Mouse (Mus musculus) MEL (cell line): ENCODE measurements around the gene Kctd17.

Experiments used
- CHD1 ChIP-seq: IDR thresholded peaks from 2 replicates; pipeline ENCODE4 v1.6.1; 2012; ENCODE audit warnings: low read depth, mild to moderate bottlenecking, inconsistent platforms, low read length, improper control_type of control experiment
- CHD2 ChIP-seq: IDR thresholded peaks from 2 replicates; pipeline ENCODE4 v1.6.1; 2011; ENCODE audit warnings: low read length, improper control_type of control experiment
- CTCF ChIP-seq, 3 experiments: IDR thresholded peaks in 2 of 3; conservative IDR thresholded peaks in 1 of 3; 2 replicates each; pipeline ENCODE4 v1.5.1; 2011 to 2012; ENCODE audit warnings: low read length in 3 of 3, low read depth in 2 of 3, mild to moderate bottlenecking in 2 of 3, improper control_type of control experiment in 1 of 3, inconsistent platforms in 1 of 3, mixed read lengths in 1 of 3, moderate library complexity in 1 of 3; ENCODE audit not compliant: control insufficient read depth in 1 of 3, insufficient read depth in 1 of 3, poor library complexity in 1 of 3, severe bottlenecking in 1 of 3
- ELF1 ChIP-seq: IDR thresholded peaks from 2 replicates; pipeline ENCODE4 v1.6.1; 2014; ENCODE audit warnings: low read depth, mild to moderate bottlenecking, inconsistent platforms, low read length, improper control_type of control experiment, moderate library complexity
- ETS1 ChIP-seq: IDR thresholded peaks from 2 replicates; pipeline ENCODE4 v1.6.1; 2012; ENCODE audit warnings: low read depth, mild to moderate bottlenecking, inconsistent platforms, low read length, improper control_type of control experiment, moderate library complexity
- GATA1 ChIP-seq: IDR thresholded peaks from 2 replicates; pipeline ENCODE4 v1.6.1; 2011; ENCODE audit warnings: low read depth, low read length, improper control_type of control experiment
- MAFK ChIP-seq: IDR thresholded peaks from 2 replicates; pipeline ENCODE4 v1.6.1; 2011; ENCODE audit warnings: low read depth, mild to moderate bottlenecking, low read length, improper control_type of control experiment, borderline replicate concordance
- MXI1 ChIP-seq: IDR thresholded peaks from 2 replicates; pipeline ENCODE4 v1.6.1; 2011; ENCODE audit warnings: mild to moderate bottlenecking, low read depth, low read length, improper control_type of control experiment
- MYC ChIP-seq: IDR thresholded peaks from 2 replicates; pipeline ENCODE4 v1.6.1; 2011; ENCODE audit warnings: low read depth, mild to moderate bottlenecking, low read length, improper control_type of control experiment, moderate library complexity
- POLR2A ChIP-seq, 2 experiments: IDR thresholded peaks; 2 replicates each; pipeline ENCODE4 v1.6.1; 2011 to 2012; ENCODE audit warnings: low read length in 2 of 2, mild to moderate bottlenecking in 2 of 2, control low read depth in 1 of 2, improper control_type of control experiment in 1 of 2, low read depth in 1 of 2, moderate library complexity in 1 of 2; ENCODE audit not compliant: control insufficient read depth in 1 of 2, insufficient read depth in 1 of 2, poor library complexity in 1 of 2
- POLR2AphosphoS2 ChIP-seq: IDR thresholded peaks from 2 replicates; pipeline ENCODE4 v1.6.1; 2011; ENCODE audit warnings: low read length, improper control_type of control experiment
- TBP ChIP-seq: IDR thresholded peaks from 2 replicates; pipeline ENCODE4 v1.8.0; 2011; ENCODE audit warnings: low read depth, low read length, improper control_type of control experiment
- UBTF ChIP-seq: IDR thresholded peaks from 2 replicates; pipeline ENCODE4 v1.6.1; 2012; ENCODE audit warnings: low read depth, mild to moderate bottlenecking, inconsistent platforms, low read length, improper control_type of control experiment, moderate library complexity, borderline replicate concordance; ENCODE audit not compliant: insufficient read depth

- TF ChIP-seq MXI1 (no peak), MAFK (no peak), POLR2A (IDR thresholded peaks at IDR 0.05; ENCODE audit: control insufficient read depth in 1 of 2, insufficient read depth in 1 of 2, low read depth in 1 of 2, low read length in 2 of 2, poor library complexity in 1 of 2) (no peak), CHD1 (no peak), POLR2AphosphoS2 (no peak), ETS1 (no peak), CTCF (IDR thresholded peaks at IDR 0.05 in 2 of 3, conservative IDR thresholded peaks at IDR 0.05 in 1 of 3; ENCODE audit: control insufficient read depth in 1 of 3, insufficient read depth in 1 of 3, low read depth in 2 of 3, low read length in 3 of 3, poor library complexity in 1 of 3, severe bottlenecking in 1 of 3) (no peak), GATA1 (no peak), MYC (no peak), CHD2 (no peak), UBTF (no peak), ELF1 (no peak), TBP (no peak)
These were observed 48.5 kb downstream of the Kctd17 start for GRCm38 (mm10) chr15:78476878-78477277.
